Mouse (Mus musculus): ENCODE data around the gene Faah.

Faah gene

DNA sequence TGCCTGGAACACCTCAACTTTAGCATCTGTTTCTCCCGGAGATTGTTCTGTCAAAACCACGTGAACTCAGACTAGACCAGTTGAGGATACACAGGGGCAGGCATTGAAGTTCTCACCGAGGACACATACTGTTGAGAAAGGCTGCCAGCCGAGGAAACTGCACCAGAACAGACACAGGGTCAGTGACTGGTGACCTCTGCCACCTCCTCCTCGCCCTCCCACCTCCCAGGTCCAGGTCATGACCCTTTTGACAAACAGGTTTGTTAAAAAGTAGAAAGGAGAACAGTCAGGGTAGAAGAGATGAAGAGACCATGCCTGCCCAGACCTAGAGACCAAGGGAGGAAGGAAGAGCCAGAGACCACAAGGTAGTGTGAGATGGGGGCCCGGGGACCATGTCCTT, 17.1 kb downstream of the Faah start:
- DNase-seq (ENCODE audit: low spot score): no peak

GRCm38 (mm10) chr4:115996729-115997128, 21.0 kb downstream of the Faah start:
- no peak for DNase-seq (ENCODE audit: low spot score)

DNA sequence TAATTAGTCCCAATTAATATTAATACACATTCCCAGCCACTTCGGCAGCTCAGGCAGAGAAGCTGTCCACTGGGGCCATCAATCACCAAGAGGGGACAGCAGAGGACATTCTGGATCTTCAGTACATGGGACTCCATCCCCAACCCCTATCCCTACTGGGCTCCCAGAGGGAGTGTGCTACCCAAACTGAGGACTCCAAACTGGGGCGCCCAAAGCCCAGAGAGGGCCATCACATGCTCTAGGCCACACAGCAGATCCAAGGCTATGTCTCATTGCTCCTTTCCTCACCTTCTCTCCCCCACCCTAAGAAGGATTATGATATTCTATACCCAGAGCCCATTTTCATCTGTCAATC, 22.4 kb downstream of the Faah start:
- DNase-seq (ENCODE audit: low spot score): no peak

- no peak for DNase-seq (ENCODE audit: low spot score)
Observed at GRCm38 (mm10) chr4:115994662-115995375, 22.9 kb downstream of the Faah start.

GRCm38 (mm10) chr4:115989382-115989781, 28.3 kb downstream of the Faah start:
- DNase-seq (ENCODE audit: low spot score): no peak

DNA sequence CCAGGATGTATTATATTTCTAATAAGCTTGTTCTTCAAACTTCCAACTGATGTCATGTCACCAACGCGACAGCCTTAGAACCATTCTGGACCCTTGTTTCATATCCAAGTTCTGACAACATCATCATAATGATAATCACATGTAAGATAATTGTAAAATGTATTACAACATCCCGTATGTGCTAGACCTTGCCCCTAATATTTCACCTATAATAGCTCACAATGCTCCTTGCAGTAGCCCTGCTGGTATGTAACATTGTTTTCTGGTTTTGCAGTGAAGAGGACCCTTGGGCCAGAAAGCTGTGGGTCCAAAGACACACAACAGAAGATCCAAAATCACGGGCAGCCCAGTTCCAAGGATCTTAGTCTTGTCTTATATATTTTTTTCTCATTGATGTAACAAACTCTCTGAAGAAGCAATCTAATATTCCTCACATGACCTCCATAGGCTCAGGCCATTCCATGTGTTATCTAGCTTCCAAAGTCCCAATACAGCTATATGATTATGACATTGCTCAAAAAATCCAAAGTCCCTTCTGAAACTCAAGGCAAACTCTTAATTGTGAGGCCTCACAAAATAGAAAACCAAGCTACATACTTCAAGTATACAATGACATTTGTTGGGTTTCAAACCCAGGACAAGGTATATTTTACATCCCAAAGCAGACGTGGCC, 29.7 kb downstream of the Faah start:
- DNase-seq (ENCODE audit: low spot score): no peak

- DNase-seq (ENCODE audit: low spot score): no peak
Observed at GRCm38 (mm10) chr4:115987436-115987835, 30.3 kb downstream of the Faah start.

DNA sequence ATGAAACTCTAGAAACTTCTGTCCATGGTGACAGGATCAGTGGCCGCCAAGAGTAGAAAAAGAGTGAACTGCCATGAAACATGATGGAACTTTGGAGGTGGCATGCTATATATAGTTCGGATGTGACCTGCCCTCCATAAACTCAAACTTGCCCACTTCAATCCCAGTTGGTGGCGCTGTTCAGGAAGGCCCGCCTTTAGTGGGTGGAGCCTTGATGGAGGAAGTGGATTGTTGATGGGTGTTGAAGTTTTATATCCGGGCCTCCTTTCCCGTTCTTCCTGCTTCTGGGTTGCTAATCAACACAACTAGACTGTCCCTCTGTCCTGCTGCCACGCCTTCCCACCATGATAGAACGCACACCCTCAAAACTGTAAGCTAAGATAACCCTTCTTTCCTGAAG, 32.8 kb downstream of the Faah start:
- DNase-seq (ENCODE audit: low spot score): no peak

DNA sequence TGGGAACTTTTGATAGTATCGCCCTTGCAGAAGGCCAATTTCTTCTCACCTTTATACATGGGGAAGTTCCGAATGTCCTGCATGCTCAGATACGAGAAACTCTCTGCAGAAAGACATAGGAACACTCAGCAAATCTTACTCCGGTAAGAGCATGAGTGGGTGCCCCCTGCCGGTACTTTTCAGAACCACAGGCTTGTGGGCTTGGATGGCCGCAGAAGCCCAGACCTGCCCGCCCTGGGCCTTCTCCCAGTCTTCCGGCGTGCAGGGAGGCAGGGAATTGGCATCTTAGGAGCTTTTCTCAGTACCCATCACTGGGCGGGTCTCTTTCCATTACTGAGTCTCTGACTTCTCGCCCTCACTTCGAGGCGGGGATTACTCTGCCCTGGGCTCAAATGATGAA, 33.6 kb downstream of the Faah start:
- DNase-seq (ENCODE audit: low spot score): peak; percentile 80

GRCm38 (mm10) chr4:115980676-115981075, 37.0 kb downstream of the Faah start:
- DNase-seq (ENCODE audit: low spot score): peak; percentile 75

GRCm38 (mm10) chr4:115979437-115979836, 38.3 kb downstream of the Faah start:
- no peak for DNase-seq (ENCODE audit: low spot score)

- no peak for DNase-seq (ENCODE audit: low spot score)
Observed at GRCm38 (mm10) chr4:115978911-115979310, 38.8 kb downstream of the Faah start.

DNA sequence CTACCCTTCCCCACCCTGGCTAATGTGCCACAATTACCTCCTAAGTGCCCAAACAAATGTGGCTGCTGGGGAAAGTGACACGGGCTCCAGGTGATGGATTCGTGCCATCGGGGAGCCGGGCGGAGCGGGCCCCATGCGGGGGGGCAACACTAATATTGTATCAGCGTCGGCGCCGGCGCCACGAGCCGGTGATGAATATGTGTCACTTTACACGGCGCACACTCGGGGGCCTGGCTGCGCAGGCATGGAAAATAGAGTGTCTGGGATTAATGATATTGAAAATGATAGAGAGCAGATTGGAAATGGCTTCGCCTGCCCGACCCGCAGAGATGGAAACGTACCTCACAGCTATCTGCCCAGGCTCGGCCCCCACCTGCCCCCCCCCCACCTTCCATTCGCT, 45.2 kb downstream of the Faah start:
- DNase-seq (ENCODE audit: low spot score): no peak

DNA sequence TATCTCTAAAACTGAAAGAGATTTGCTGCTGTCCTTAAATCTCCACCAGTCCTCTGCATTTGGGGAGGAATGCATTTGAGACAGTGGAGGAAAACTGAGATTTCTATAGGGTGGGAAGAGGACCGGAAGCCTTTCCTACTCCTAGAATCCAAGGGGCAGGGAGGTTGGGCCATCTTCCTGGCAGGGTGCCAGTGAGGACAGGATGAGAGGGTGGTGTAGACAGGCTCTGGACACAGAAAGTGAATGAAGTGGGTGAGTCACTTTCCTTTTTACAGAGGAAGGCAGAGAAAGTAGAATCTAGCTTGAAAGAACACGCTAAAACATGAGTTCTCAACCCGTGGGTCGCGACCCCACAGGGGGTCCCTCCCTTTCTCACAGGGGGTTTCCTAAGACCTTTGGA, 53.3 kb downstream of the Faah start:
- no peak for DNase-seq (ENCODE audit: low spot score)

DNA sequence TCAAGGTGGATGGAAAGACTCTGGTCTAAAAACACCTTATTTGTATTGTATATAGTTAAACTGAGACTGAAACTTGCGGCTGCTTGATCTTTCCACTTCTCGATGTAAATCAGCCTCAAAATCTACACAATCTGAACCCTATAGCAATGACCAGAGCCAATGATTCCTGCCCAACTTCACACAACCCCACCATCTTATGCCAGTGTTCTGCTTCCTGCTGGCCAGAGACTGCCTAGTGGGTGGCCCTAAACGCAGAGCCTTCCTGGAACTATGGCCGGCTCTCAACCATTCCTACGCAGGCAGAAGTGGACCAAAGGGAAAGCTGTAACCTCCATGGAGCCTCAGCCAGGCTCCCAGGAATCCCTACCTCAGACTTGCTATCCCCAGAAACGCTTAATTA, 54.0 kb downstream of the Faah start:
- no peak for DNase-seq (ENCODE audit: low spot score)

- DNase-seq (ENCODE audit: low spot score): peak; percentile 13
Observed at GRCm38 (mm10) chr4:115962671-115963412, 54.9 kb downstream of the Faah start.

DNA sequence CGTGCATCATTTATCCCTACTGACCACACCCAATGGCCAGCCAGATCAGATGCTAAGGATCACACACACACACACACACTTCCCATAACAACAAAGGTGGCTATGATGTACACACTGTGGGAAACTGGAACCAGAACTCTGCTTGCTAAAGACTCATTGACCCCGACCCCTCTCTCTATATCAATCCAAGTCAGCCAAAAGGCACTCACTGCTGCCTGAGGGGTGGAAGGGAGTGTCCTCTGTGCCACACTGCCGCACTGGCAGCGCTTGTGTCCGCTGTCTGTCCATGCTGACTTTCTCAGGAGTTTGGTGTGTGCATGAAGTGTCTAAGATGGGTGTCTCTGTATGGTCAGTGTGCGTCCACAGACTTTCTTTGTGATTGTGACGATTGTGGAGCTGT, 55.7 kb downstream of the Faah start:
- DNase-seq (ENCODE audit: low spot score): no peak

GRCm38 (mm10) chr4:115959546-115959945, 58.2 kb downstream of the Faah start:
- DNase-seq (ENCODE audit: low spot score): no peak

DNA sequence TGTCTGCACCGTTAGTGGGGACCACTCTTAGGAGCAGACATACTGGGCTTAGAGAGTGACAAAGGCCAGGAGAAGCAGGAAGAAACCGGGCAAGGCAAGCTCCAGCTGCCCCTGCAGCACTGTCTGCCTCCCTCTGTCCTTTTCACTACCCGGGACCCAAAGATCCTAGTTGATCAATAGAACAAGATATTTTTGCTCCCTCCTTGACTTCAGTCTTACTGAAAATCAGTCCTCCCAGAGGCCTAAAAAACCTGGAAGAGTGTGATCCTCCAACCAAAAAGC, 62.3 kb downstream of the Faah start:
- no peak for DNase-seq (ENCODE audit: low spot score)

- no peak for DNase-seq (ENCODE audit: low spot score)
Observed at GRCm38 (mm10) chr4:115954656-115955493, 62.9 kb downstream of the Faah start.

- no peak for DNase-seq (ENCODE audit: low spot score)
Observed at GRCm38 (mm10) chr4:115953559-115953958, 64.2 kb downstream of the Faah start.

DNA sequence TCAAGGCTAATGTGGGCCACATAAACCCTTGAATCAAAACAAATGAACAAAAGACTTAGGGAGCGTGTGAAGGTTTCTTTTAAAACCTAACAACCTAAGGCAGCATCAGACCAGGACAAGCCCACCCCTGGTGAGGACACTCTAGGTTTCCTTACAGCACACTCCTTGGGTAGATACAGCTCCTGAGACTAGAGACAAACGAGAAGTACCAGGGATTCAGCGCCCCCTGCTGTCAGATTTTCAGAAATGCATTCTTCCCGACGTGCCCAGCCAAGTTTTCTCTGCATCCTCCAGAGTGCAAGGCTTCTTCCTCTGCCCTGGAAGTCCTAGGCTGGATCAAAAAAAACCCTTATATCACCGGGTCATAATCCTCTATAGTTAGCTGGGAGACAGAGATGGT, 65.0 kb downstream of the Faah start:
- peak; percentile 34 for DNase-seq (ENCODE audit: low spot score)

Data from ovary, postnatal 14 days (tissue).